Mouse (Mus musculus) stomach, postnatal 0 days (tissue): ENCODE results near the gene Nup88.

ENCODE experiments used
- CTCF ChIP-seq: IDR thresholded peaks from 2 replicates; pipeline ENCODE4 v1.5.1; 2016; ENCODE audit warnings: antibody characterized with exemption, low read depth, mild to moderate bottlenecking, moderate library complexity
- EP300 ChIP-seq: optimal IDR thresholded peaks from 2 replicates; pipeline ENCODE3; 2016; ENCODE audit warnings: antibody characterized with exemption

DNA sequence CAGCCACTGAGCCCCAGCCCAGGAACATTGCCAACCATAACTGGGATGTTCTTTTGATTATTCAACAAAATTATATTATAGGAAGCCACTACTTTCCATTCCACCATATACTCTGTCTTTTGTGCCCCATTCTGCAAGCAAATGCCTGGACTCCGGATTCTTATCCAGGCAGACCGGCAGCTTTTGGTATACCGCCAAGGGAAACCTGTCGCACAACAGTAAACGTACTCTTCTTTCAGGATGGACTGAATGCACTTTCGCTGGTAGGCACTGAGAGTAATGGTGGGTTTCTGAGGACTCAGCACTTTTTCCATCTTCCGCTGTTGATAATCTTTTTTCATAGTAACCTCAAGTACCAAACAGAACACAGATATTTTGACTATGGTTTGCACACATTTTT, 26.1 kb downstream of the Nup88 start:
- TF ChIP-seq CTCF: no peak
- TF ChIP-seq EP300: no peak
